Mouse (Mus musculus): ENCODE data around the gene Nr2f2.

GRCm38 (mm10) chr7:70365401-70365811, 1.1 kb downstream of the Nr2f2 start:
- TF ChIP-seq POLR2A (IDR thresholded peaks at IDR 0.05; ENCODE audit: borderline replicate concordance, extremely low read depth, low read depth, low read length) (peak; percentile 29; the same call in 1 of the 2 replicates), CTCF (IDR thresholded peaks at IDR 0.05; ENCODE audit: insufficient read depth, low read length) (no peak)

Data from lung, adult 2 months (tissue).